Mouse (Mus musculus) heart, embryonic 10.5 days (tissue): ENCODE results near the gene Ndufc1. TPM values are rescaled to one million over a fixed set of nuclear protein-coding genes. Genes with fewer than 3 reads are reported as not detected.
A peak's percentile ranks its signal among the peaks of the same experiment; 100 is the strongest.
"Not testable (repeated sequence)": the region's sequence is repeated elsewhere in the genome, so short reads cannot be mapped to it uniquely, and the experiment has no call there.

Experiments used
- DNase-seq: peaks from one replicate; pipeline ENCODE4 v3.0.0-alpha.2; 2017; ENCODE audit warnings: low spot score
- H3K27ac ChIP-seq: fragments of 300-500 bp; sonication (generic); 2 replicates; pipeline ENCODE4 v1.5.1; 2016; ENCODE audit warnings: mild to moderate bottlenecking
- H3K27me3 ChIP-seq: fragments of 300-500 bp; sonication (generic); 2 replicates; pipeline ENCODE4 v1.6.1; 2016; ENCODE audit warnings: mild to moderate bottlenecking; ENCODE audit not compliant: poor library complexity, insufficient read depth, severe bottlenecking
- H3K36me3 ChIP-seq: fragments of 300-500 bp; sonication (generic); 2 replicates; pipeline ENCODE4 v1.6.1; 2016; ENCODE audit warnings: mild to moderate bottlenecking, moderate library complexity
- H3K4me1 ChIP-seq: fragments of 300-500 bp; sonication (generic); 2 replicates; pipeline ENCODE4 v1.6.1; 2016; ENCODE audit warnings: mild to moderate bottlenecking
- H3K4me3 ChIP-seq: fragments of 300-500 bp; sonication (generic); 2 replicates; pipeline ENCODE4 v1.5.1; 2016; ENCODE audit warnings: mild to moderate bottlenecking, moderate library complexity
- H3K9me3 ChIP-seq: fragments of 300-500 bp; sonication (generic); 2 replicates; pipeline ENCODE4 v1.6.1; 2016; ENCODE audit warnings: mild to moderate bottlenecking, moderate library complexity
- WGBS: fragments of 180-500 bp; shearing (Covaris S2); methylation state at CpG from one replicate; pipeline ENCODE4 v1.1.7; 2016; 5-methylcytosine and 5-hydroxymethylcytosine counted together
- polyA plus RNA-seq: library from polyadenylated mRNA; unstranded; fragments of >200 nt; fragmentation: Nextera tagmentation; extraction: Ambion mirVana; gene quantifications from 2 replicates; pipeline ENCODE4 v1.2.1, GENCODE M21; 2016

Ndufc1 gene
- polyA plus RNA-seq, 1 experiment from 2014 or later: 874 TPM

DNA sequence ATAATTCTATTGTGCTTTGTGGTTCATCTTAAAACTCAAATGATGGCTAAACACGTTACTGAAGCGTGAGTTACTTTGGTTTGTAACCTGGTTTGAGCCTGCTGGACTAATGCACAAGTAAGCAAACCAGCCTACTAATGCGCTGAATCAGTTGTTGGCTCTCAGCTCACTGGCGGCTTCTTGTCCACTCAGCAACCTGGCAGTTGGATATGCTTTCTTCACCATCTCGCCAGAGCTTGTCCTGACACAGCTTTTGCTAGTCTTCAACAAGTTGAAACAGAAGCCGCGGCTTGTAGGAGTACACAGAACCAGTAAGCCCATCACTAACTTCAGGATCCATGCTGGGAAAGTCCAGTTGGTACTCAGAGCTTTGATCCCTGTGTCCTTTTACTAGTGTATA lies 3.7 kb upstream of the Ndufc1 start:
- whole genome bisulfite sequencing: 88% methylated on average over 7 of the region's 7 CpGs
- no peak overlapping the region for H3K27ac ChIP-seq

DNA sequence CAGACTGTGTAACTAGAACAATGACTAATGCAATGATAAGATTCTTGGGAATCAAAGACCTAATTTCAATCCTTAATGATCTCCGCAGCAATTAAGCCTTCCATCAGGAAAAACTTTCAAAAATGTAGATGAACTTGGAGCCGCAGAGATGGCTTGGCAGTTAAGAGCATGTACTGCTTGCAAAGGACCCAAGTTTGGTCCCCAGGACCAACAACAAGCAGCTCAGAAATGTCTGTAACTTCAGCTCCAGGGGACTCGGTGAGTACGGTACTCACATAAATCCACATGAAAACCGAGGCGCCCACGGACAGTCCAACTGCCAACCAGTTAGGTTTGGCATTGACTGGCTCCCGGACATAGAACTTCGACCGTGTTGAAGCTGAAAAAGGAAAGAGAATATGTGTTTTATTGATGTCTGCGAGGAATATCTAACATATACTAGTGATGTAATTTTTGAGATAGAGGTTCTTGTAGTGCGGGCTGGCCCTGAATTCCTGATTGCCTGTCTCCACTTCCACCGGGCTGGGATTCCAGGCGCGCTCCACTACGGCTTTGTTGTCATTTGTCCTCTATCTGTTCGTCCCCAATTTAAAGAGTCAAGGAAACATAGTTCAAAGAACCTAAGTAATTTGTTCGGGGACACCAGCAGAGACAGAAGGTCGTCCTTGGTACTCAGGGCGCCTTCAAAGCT lies 773 bp downstream of the Ndufc1 start:
- H3K9me3 ChIP-seq: no peaks in the 10 kb centered on the region
- H3K27ac ChIP-seq: peak overlapping the region; percentile 98
- no peak for DNase-seq
- WGBS: 25% methylated on average over 20 of the region's 20 CpGs
- H3K27me3 ChIP-seq: no peaks in the 10 kb centered on the region
- peak overlapping the region; percentile 89 for H3K4me3 ChIP-seq
- peaks cover 8% of the 10 kb centered on the region for H3K4me1 ChIP-seq
- H3K36me3 ChIP-seq: peaks cover 33% of the 10 kb centered on the region

More for the DNA sequence above, 3.7 kb upstream of the Ndufc1 start:
- H3K9me3 ChIP-seq: no peaks in the 10 kb centered on the region
- no peak overlapping the region for H3K4me3 ChIP-seq
- no peak for DNase-seq
- peaks cover 14% of the 10 kb centered on the region for H3K4me1 ChIP-seq
- no peaks in the 10 kb centered on the region for H3K36me3 ChIP-seq
- no peaks in the 10 kb centered on the region for H3K27me3 ChIP-seq

- DNase-seq: no peak
- H3K36me3 ChIP-seq: peaks cover 39% of the 10 kb centered on the region
- H3K4me3 ChIP-seq: no peak overlapping the region
- WGBS: 89% methylated on average over 12 of the region's 12 CpGs
- no peak overlapping the region for H3K27ac ChIP-seq
- 0 out of 2 replicates have a peak, but pooled peaks cover 2% of the 10 kb centered on the region for H3K27me3 ChIP-seq
- H3K4me1 ChIP-seq: peaks cover 18% of the 10 kb centered on the region
- no peaks in the 10 kb centered on the region for H3K9me3 ChIP-seq
Measured at GRCm38 (mm10) chr3:51402628-51403027, 6.2 kb downstream of the Ndufc1 start.

GRCm38 (mm10) chr3:51402054-51402453 lies 6.7 kb downstream of the Ndufc1 start:
- peaks cover 39% of the 10 kb centered on the region for H3K36me3 ChIP-seq
- not testable (repeated sequence) for H3K9me3 ChIP-seq, H3K4me3 ChIP-seq, H3K27ac ChIP-seq, H3K27me3 ChIP-seq, DNase-seq
- 62% methylated on average over 4 of the region's 4 CpGs for WGBS
- H3K4me1 ChIP-seq: peaks cover 14% of the 10 kb centered on the region

GRCm38 (mm10) chr3:51400682-51401081 lies 8.1 kb downstream of the Ndufc1 start:
- Histone ChIP-seq H3K4me3 (no peak overlapping the region), H3K27ac (no peak overlapping the region), H3K9me3 (no peaks in the 10 kb centered on the region), H3K4me1 (peaks cover 19% of the 10 kb centered on the region), H3K36me3 (peaks cover 26% of the 10 kb centered on the region), H3K27me3 (peaks cover 10% of the 10 kb centered on the region)
- no peak for DNase-seq
- WGBS: 79% methylated on average over 10 of the region's 10 CpGs

- Histone ChIP-seq H3K4me3 (no peak overlapping the region), H3K27ac (no peak overlapping the region), H3K27me3 (peaks cover 19% of the 10 kb centered on the region), H3K9me3 (no peaks in the 10 kb centered on the region), H3K4me1 (peaks cover 20% of the 10 kb centered on the region), H3K36me3 (peaks cover 20% of the 10 kb centered on the region)
- WGBS: 63% methylated on average over 4 of the region's 4 CpGs
- DNase-seq: no peak
Measured at GRCm38 (mm10) chr3:51399531-51399930, 9.3 kb downstream of the Ndufc1 start.

DNA sequence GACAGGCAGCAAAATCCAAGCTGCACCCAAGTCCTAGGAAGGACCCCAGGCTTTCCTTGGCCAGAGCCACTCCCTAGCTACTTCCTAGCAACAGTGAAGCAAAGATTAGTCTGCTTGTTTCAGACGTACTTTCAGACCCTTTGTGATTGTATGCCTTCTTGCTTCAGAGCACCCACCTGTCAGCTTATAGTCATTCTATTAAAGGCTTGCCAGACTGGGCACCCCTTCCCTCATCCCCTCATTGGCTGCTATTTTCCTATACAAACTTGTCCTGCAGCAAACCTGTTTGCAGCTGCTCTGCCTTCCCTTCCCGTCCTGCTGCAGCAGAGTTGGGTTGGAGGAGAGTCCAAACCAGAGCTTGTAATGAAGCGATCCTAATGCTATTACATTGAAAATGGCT lies 10.1 kb downstream of the Ndufc1 start:
- no peaks in the 10 kb centered on the region for H3K9me3 ChIP-seq
- peaks cover 20% of the 10 kb centered on the region for H3K4me1 ChIP-seq
- H3K36me3 ChIP-seq: peaks cover 12% of the 10 kb centered on the region
- no peak overlapping the region for H3K27ac ChIP-seq
- 14% methylated on average over 3 of the region's 3 CpGs for WGBS
- DNase-seq: no peak
- H3K27me3 ChIP-seq: peaks cover 19% of the 10 kb centered on the region
- H3K4me3 ChIP-seq: no peak overlapping the region

GRCm38 (mm10) chr3:51397700-51398299 lies 11.0 kb downstream of the Ndufc1 start:
- WGBS: 39% methylated on average over 15 of the region's 15 CpGs
- peaks cover 20% of the 10 kb centered on the region for H3K4me1 ChIP-seq

DNA sequence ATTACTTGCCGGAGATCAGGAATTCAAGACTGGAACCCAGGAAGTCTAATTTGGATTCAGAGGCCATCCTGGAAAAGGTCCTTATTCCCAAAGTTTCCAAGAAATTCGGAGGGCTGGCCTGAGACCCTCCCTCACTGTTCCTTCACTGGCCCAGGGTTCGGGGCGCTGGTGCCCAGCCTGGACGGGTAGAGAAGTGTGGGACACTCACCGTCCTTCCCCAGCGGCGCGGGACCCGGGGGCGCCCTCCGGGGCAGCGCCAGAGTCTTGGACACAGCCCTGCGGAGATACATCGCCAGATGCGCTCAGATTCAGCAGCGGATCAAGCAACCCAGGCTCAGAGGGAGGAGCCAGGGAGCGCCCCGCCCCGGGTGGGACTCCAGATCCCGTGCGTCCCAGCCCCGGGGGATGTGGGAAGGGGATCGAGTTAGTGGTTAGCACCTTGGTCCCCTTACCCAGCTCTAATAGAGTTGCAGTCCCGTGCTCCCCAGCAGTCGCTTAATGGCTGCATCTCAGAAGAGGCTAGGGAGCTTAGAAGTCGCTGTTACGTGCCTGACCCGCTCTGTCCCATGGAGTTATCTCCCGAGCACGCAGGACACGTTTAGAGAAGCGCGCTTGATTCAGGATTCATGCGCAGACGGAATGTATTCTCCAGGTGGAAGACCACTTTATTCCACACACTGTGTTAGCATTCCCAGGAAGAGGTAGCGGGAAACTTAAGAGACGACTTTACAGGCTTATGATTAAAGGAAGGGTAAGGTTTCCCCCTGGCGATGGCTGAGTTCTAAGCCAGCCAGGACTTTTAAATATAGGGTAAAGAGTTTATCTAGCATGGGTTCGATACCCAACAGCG lies 12.3 kb downstream of the Ndufc1 start, which contains the start of gene Mgarp:
TSS of gene Mgarp (minus strand) at position 520 of the 850 bp plus-strand sequence.
- 2% methylated on average over 39 of the region's 41 CpGs for WGBS
- Histone ChIP-seq H3K4me3 (peak within 1 kb of the TSS; percentile 66), H3K36me3 (no peaks in the 10 kb centered on the region), H3K4me1 (peaks cover 20% of the 10 kb centered on the region), H3K9me3 (no peaks in the 10 kb centered on the region), H3K27me3 (peaks cover 19% of the 10 kb centered on the region), H3K27ac (peak within 1 kb of the TSS; percentile 89)
- peak; percentile 91 for DNase-seq

More at GRCm38 (mm10) chr3:51397700-51398299, 11.0 kb downstream of the Ndufc1 start:
- Histone ChIP-seq H3K4me3 (no peak overlapping the region), H3K27ac (no peak overlapping the region), H3K27me3 (peaks cover 19% of the 10 kb centered on the region), H3K36me3 (peaks cover 4% of the 10 kb centered on the region), H3K9me3 (no peaks in the 10 kb centered on the region)
- DNase-seq: no peak

- no peak for DNase-seq
- H3K9me3 ChIP-seq: no peaks in the 10 kb centered on the region
- peaks cover 19% of the 10 kb centered on the region for H3K27me3 ChIP-seq
- H3K27ac ChIP-seq: no peak overlapping the region
- H3K4me3 ChIP-seq: peak overlapping the region; percentile 66
- peaks cover 20% of the 10 kb centered on the region for H3K4me1 ChIP-seq
- no peaks in the 10 kb centered on the region for H3K36me3 ChIP-seq
- 16% methylated on average over 19 of the region's 19 CpGs for WGBS
Measured at GRCm38 (mm10) chr3:51395461-51396145, 13.2 kb downstream of the Ndufc1 start.

- H3K9me3 ChIP-seq: no peaks in the 10 kb centered on the region
- peaks cover 19% of the 10 kb centered on the region for H3K27me3 ChIP-seq
- no peak for DNase-seq
- no peak overlapping the region for H3K4me3 ChIP-seq
- 55% methylated on average over 3 of the region's 3 CpGs for WGBS
- no peaks in the 10 kb centered on the region for H3K36me3 ChIP-seq
- H3K27ac ChIP-seq: no peak overlapping the region
- H3K4me1 ChIP-seq: peaks cover 20% of the 10 kb centered on the region
Measured at GRCm38 (mm10) chr3:51394881-51395280, 13.9 kb downstream of the Ndufc1 start.

DNA sequence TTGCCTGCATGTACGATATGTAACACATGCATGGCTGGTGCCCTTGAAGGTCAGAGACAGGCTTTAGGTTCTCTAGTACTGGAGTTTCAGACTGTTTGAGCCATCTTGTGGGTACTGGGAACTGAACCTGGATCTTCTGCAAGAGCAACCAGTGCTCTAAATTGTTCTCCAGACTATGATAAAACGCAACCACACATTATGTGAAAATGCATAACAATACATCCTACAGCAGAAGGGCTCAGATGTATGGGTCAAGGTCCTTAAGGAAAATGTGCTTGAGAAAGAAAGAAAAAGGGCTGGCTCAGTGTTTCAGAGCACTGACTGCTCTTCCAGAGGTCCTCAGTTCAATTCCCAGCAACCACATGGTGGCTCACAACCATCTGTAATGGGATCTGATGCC lies 15.1 kb downstream of the Ndufc1 start:
- Histone ChIP-seq H3K27me3 (peaks cover 19% of the 10 kb centered on the region), H3K36me3 (no peaks in the 10 kb centered on the region), H3K27ac (no peak overlapping the region), H3K4me3 (no peak overlapping the region), H3K4me1 (peaks cover 19% of the 10 kb centered on the region), H3K9me3 (no peaks in the 10 kb centered on the region)
- WGBS: 93% methylated on average over 2 of the region's 2 CpGs
- DNase-seq: no peak
